Mouse (Mus musculus) myocyte (in vitro differentiated cells): ENCODE measurements at regions not wholly inside any gene's neighbourhood (a gene's known extent, or its start where the extent isn't known, plus 50 kb on each side); places are given as distances from the start of the nearest gene placed in this dataset.

Experiments used
- H3K27me3 ChIP-seq: one replicate; pipeline ENCODE4 v1.6.1; 2011; ENCODE audit not compliant: control insufficient read depth, insufficient read depth, insufficient read length
- H3K36me3 ChIP-seq: one replicate; pipeline ENCODE4 v1.6.1; 2011; ENCODE audit not compliant: control insufficient read depth, insufficient read depth
- H3K4me2 ChIP-seq: one replicate; pipeline ENCODE4 v1.6.1; 2011; ENCODE audit warnings: low read depth, control low read depth
- H3K4me3 ChIP-seq: one replicate; pipeline ENCODE4 v1.5.1; 2011; ENCODE audit warnings: mild to moderate bottlenecking, control low read depth, moderate library complexity
- H3K79me2 ChIP-seq: one replicate; pipeline ENCODE4 v1.6.1; 2011; ENCODE audit not compliant: control insufficient read depth, insufficient read depth
- H3ac ChIP-seq: one replicate; pipeline ENCODE4 v1.6.1; 2011; ENCODE audit not compliant: control insufficient read depth, insufficient read length
- CEBPB ChIP-seq: IDR thresholded peaks from 2 replicates; pipeline ENCODE4 v1.6.1; 2011; ENCODE audit warnings: mild to moderate bottlenecking, moderate library complexity; ENCODE audit not compliant: poor library complexity, insufficient read depth, severe bottlenecking
- E2F4 ChIP-seq: IDR thresholded peaks from one replicate; pipeline ENCODE4 v1.6.1; 2011; ENCODE audit warnings: mild to moderate bottlenecking, control low read depth, moderate library complexity; ENCODE audit not compliant: insufficient read depth
- MAX ChIP-seq: IDR thresholded peaks from one replicate; pipeline ENCODE4 v1.6.1; 2011; ENCODE audit warnings: low read depth, mild to moderate bottlenecking, control low read depth
- MYOD1 ChIP-seq, 3 experiments: IDR thresholded peaks; one replicate each; pipeline ENCODE4 v1.6.1; 2011; ENCODE audit warnings: control low read depth in 2 of 3, low read depth in 2 of 3, mild to moderate bottlenecking in 2 of 3, moderate library complexity in 1 of 3; ENCODE audit not compliant: insufficient read length in 2 of 3, control insufficient read depth in 1 of 3
- MYOG ChIP-seq, 3 experiments: IDR thresholded peaks; one replicate each; pipeline ENCODE4 v1.6.1; 2011; ENCODE audit warnings: control low read depth in 2 of 3, low read depth in 2 of 3, mild to moderate bottlenecking in 2 of 3; ENCODE audit not compliant: insufficient read length in 2 of 3, control insufficient read depth in 1 of 3, insufficient read depth in 1 of 3
- POLR2A ChIP-seq: IDR thresholded peaks from one replicate; pipeline ENCODE4 v1.6.1; 2011; ENCODE audit warnings: low read depth, mild to moderate bottlenecking, control low read depth, moderate library complexity; ENCODE audit not compliant: insufficient read length
- POLR2AphosphoS2 ChIP-seq: IDR thresholded peaks from one replicate; pipeline ENCODE4 v1.6.1; 2011; ENCODE audit warnings: low read depth, control low read depth; ENCODE audit not compliant: insufficient read length
- REST ChIP-seq: IDR thresholded peaks from one replicate; pipeline ENCODE4 v1.6.1; 2011; ENCODE audit warnings: mild to moderate bottlenecking, control low read depth, moderate library complexity; ENCODE audit not compliant: insufficient read depth, insufficient read length
- SRF ChIP-seq: IDR thresholded peaks from one replicate; pipeline ENCODE4 v1.6.1; 2011; ENCODE audit warnings: low read depth; ENCODE audit not compliant: control insufficient read depth, insufficient read length
- TCF12 ChIP-seq: IDR thresholded peaks from one replicate; pipeline ENCODE4 v1.6.1; 2011; ENCODE audit warnings: mild to moderate bottlenecking, control low read depth; ENCODE audit not compliant: poor library complexity, insufficient read depth, severe bottlenecking
- TCF3 ChIP-seq: IDR thresholded peaks from one replicate; pipeline ENCODE4 v1.6.1; 2011; ENCODE audit warnings: low read depth, control low read depth; ENCODE audit not compliant: insufficient read length
- USF1 ChIP-seq: IDR thresholded peaks from one replicate; pipeline ENCODE4 v1.6.1; 2011; ENCODE audit warnings: low read depth, mild to moderate bottlenecking, control low read depth, moderate library complexity

- TF ChIP-seq USF1 (no peak), E2F4 (no peak), MAX (no peak), MYOD1 (IDR thresholded peaks at IDR 0.05; ENCODE audit: control insufficient read depth in 1 of 3, insufficient read length in 2 of 3, low read depth in 2 of 3) (no peak), POLR2A (no peak)
- H3ac ChIP-seq, result no peak overlapping the region
- no peak overlapping the region for H3K4me2 ChIP-seq
- H3K79me2 ChIP-seq, result no peaks in the 10 kb centered on the region
- no peaks in the 10 kb centered on the region for H3K36me3 ChIP-seq
- H3K27me3 ChIP-seq, result no peaks in the 10 kb centered on the region
- H3K4me3 ChIP-seq, result no peak overlapping the region
These were observed 400.9 kb downstream of the H2al1j start for GRCm38 (mm10) chrX:11728481-11728880.

DNA sequence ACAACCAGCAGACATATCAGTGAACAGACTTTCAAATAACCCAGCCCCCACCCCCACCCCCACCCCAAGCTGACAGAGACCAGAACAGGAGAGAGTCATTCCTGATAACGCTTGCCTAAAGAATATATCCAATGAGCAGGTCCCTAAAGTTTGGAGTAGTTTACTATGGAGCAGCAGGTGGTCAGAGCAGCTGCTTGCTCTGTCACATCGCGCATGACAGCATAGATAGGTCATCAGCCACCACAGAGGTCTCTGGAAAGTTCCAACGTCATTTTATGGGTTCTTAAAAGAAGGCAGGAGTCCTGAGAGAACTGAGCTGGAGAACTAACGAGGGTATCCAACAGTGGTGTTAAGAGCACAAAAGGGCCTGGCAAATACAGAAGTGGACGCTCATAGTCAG, 402.4 kb downstream of the H2al1j start:
- TF ChIP-seq SRF (no peak), POLR2A (no peak), TCF12 (no peak), MYOD1 (IDR thresholded peaks at IDR 0.05; ENCODE audit: control insufficient read depth in 1 of 3, insufficient read length in 2 of 3, low read depth in 2 of 3) (peak in 2 of 3 experiments; percentile 64 to 75), CEBPB (no peak)
- no peak overlapping the region for H3K4me3 ChIP-seq
- no peak overlapping the region for H3ac ChIP-seq
- no peaks in the 10 kb centered on the region for H3K79me2 ChIP-seq
- no peaks in the 10 kb centered on the region for H3K36me3 ChIP-seq
- no peaks in the 10 kb centered on the region for H3K27me3 ChIP-seq
- no peak overlapping the region for H3K4me2 ChIP-seq

DNA sequence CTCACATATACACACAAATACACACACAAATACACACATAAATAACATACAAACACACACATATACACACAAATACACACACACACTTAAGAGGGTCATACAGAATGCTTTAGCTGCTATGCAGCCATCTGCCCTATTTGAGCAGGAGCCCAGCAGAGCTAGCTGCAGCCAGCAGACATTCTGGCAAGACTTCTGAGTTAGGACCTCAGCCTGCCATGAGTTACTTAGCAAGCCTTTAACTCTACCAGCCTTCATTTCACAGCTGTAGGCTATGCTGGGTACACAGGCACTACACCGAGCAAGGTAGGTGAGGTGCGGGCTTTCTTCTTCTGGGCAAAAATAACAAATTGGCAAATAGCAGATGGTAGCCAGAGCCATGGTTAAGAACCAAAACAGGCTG, 404.7 kb downstream of the H2al1j start:
- Histone ChIP-seq H3K36me3 (no peaks in the 10 kb centered on the region), H3ac (no peak overlapping the region)
- no peak for TF ChIP-seq MYOD1 (IDR thresholded peaks at IDR 0.05; ENCODE audit: control insufficient read depth in 1 of 3, insufficient read length in 2 of 3, low read depth in 2 of 3)
- TF ChIP-seq TCF3, result no peak
- TF ChIP-seq MYOG (IDR thresholded peaks at IDR 0.05; ENCODE audit: control insufficient read depth in 1 of 3, insufficient read depth in 1 of 3, insufficient read length in 2 of 3, low read depth in 2 of 3), result no peak
- no peak for TF ChIP-seq USF1
- TF ChIP-seq MAX, result no peak
- TF ChIP-seq SRF, result no peak
- TF ChIP-seq POLR2A, result no peak
- no peak for TF ChIP-seq POLR2AphosphoS2
- TF ChIP-seq CEBPB, result no peak
- TF ChIP-seq REST, result no peak
- TF ChIP-seq TCF12, result no peak
- no peak for TF ChIP-seq E2F4

GRCm38 (mm10) chrX:11734505-11735435, 407.1 kb downstream of the H2al1j start:
- Histone ChIP-seq H3ac (no peak overlapping the region), H3K4me3 (no peak overlapping the region), H3K27me3 (no peaks in the 10 kb centered on the region), H3K79me2 (no peaks in the 10 kb centered on the region), H3K36me3 (no peaks in the 10 kb centered on the region), H3K4me2 (no peak overlapping the region)
- TF ChIP-seq POLR2AphosphoS2 (no peak), MYOG (IDR thresholded peaks at IDR 0.05; ENCODE audit: control insufficient read depth in 1 of 3, insufficient read depth in 1 of 3, insufficient read length in 2 of 3, low read depth in 2 of 3) (no peak), REST (no peak), MAX (no peak), E2F4 (no peak), POLR2A (no peak), TCF3 (no peak), TCF12 (no peak), CEBPB (no peak), USF1 (no peak), MYOD1 (IDR thresholded peaks at IDR 0.05; ENCODE audit: control insufficient read depth in 1 of 3, insufficient read length in 2 of 3, low read depth in 2 of 3) (no peak), SRF (no peak)

More for the DNA sequence above, 404.7 kb downstream of the H2al1j start:
- Histone ChIP-seq H3K79me2 (no peaks in the 10 kb centered on the region), H3K4me3 (no peak overlapping the region), H3K27me3 (no peaks in the 10 kb centered on the region), H3K4me2 (no peak overlapping the region)

GRCm38 (mm10) chrX:11735516-11736170, 408.0 kb downstream of the H2al1j start:
- H3K79me2 ChIP-seq, result no peaks in the 10 kb centered on the region
- H3K27me3 ChIP-seq, result no peaks in the 10 kb centered on the region
- no peaks in the 10 kb centered on the region for H3K36me3 ChIP-seq
- H3ac ChIP-seq, result no peak overlapping the region
- no peak overlapping the region for H3K4me3 ChIP-seq
- H3K4me2 ChIP-seq, result no peak overlapping the region
- TF ChIP-seq POLR2AphosphoS2 (no peak), CEBPB (no peak), SRF (no peak), MYOG (IDR thresholded peaks at IDR 0.05; ENCODE audit: control insufficient read depth in 1 of 3, insufficient read depth in 1 of 3, insufficient read length in 2 of 3, low read depth in 2 of 3) (no peak), MYOD1 (IDR thresholded peaks at IDR 0.05; ENCODE audit: control insufficient read depth in 1 of 3, insufficient read length in 2 of 3, low read depth in 2 of 3) (no peak), TCF3 (no peak), E2F4 (no peak)
